Mouse (Mus musculus) heart, postnatal 0 days (tissue): ENCODE measurements at regions not wholly inside any gene's neighbourhood (a gene's known extent, or its start where the extent isn't known, plus 50 kb on each side); places are given as distances from the start of the nearest gene placed in this dataset.

Source experiments
- CTCF ChIP-seq: IDR thresholded peaks from 2 replicates; pipeline ENCODE4 v1.5.1; 2016; ENCODE audit warnings: antibody characterized with exemption, control low read depth, low read depth
- EP300 ChIP-seq: IDR thresholded peaks from 2 replicates; pipeline ENCODE4 v1.6.1; 2016; ENCODE audit warnings: antibody characterized with exemption, low read depth

DNA sequence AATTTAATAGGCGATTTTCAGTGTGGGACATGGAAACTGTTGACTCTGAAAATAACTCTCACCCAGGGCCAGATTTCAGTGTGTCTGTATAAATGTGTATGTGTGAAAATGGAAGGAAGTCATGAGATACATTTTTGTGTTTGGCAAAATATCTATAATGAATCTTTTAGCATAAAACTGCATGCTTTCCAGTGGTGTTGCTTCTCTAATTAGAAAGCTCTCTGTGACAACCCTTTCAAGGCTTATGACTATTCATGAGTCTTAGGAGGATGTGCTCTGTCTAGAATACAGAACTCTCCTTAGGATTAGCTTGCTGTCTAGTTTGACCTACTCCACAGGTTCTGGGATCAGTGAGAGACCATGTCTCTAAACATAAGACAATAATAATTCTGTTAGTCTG, 474.2 kb downstream of the 1810013L24Rik start:
- no peak for TF ChIP-seq EP300
- TF ChIP-seq CTCF: no peak
